Mouse (Mus musculus): ENCODE measurements at regions not wholly inside any gene's neighbourhood (a gene's known extent, or its start where the extent isn't known, plus 50 kb on each side); places are given as distances from the start of the nearest gene placed in this dataset.

GRCm38 (mm10) chr2:149737837-149738236, 91.2 kb upstream of the Syndig1 start:
- Histone ChIP-seq H3K9me3 (replicated peaks; ENCODE audit: control insufficient read depth, insufficient read depth, low read length, poor library complexity, severe bottlenecking) (no peaks in the 10 kb centered on the region), H3K36me3 (ENCODE audit: control insufficient read depth, insufficient read depth, low read length, poor library complexity, severe bottlenecking) (no peaks in the 10 kb centered on the region), H3K27ac (ENCODE audit: insufficient read depth, low read length) (no peak overlapping the region), H3K9ac (ENCODE audit: low read depth, poor library complexity, severe bottlenecking) (no peak overlapping the region), H3K27me3 (ENCODE audit: control insufficient read depth, insufficient read depth, low read length, poor library complexity, severe bottlenecking) (no peaks in the 10 kb centered on the region; the same call in 1 of the 2 replicates), H3K4me3 (ENCODE audit: low read depth, low read length) (no peak overlapping the region), H3K4me1 (ENCODE audit: control insufficient read depth, insufficient read depth, low read length) (no peaks in the 10 kb centered on the region)
- TF ChIP-seq EP300 (IDR thresholded peaks at IDR 0.05; ENCODE audit: insufficient read depth, low read depth, low read length) (no peak), POLR2A (IDR thresholded peaks at IDR 0.05; ENCODE audit: insufficient read depth, low read length) (no peak), CTCF (IDR thresholded peaks at IDR 0.05; ENCODE audit: low read depth, low read length) (no peak)

GRCm38 (mm10) chr2:149739886-149740285, 89.1 kb upstream of the Syndig1 start:
- H3K9ac ChIP-seq (ENCODE audit: low read depth, poor library complexity, severe bottlenecking), result no peak overlapping the region
- H3K4me1 ChIP-seq (ENCODE audit: control insufficient read depth, insufficient read depth, low read length), result no peaks in the 10 kb centered on the region
- no peak overlapping the region for H3K27ac ChIP-seq (ENCODE audit: insufficient read depth, low read length)
- H3K27me3 ChIP-seq (ENCODE audit: control insufficient read depth, insufficient read depth, low read length, poor library complexity, severe bottlenecking), result no peaks in the 10 kb centered on the region; the same call in 1 of the 2 replicates
- TF ChIP-seq EP300 (IDR thresholded peaks at IDR 0.05; ENCODE audit: insufficient read depth, low read depth, low read length) (no peak), POLR2A (IDR thresholded peaks at IDR 0.05; ENCODE audit: insufficient read depth, low read length) (no peak), CTCF (IDR thresholded peaks at IDR 0.05; ENCODE audit: low read depth, low read length) (no peak)
- no peaks in the 10 kb centered on the region for H3K36me3 ChIP-seq (ENCODE audit: control insufficient read depth, insufficient read depth, low read length, poor library complexity, severe bottlenecking)
- H3K4me3 ChIP-seq (ENCODE audit: low read depth, low read length), result no peak overlapping the region
- no peaks in the 10 kb centered on the region for H3K9me3 ChIP-seq (replicated peaks; ENCODE audit: control insufficient read depth, insufficient read depth, low read length, poor library complexity, severe bottlenecking)

- Histone ChIP-seq H3K27ac (ENCODE audit: insufficient read depth, low read length) (no peak overlapping the region), H3K36me3 (ENCODE audit: control insufficient read depth, insufficient read depth, low read length, poor library complexity, severe bottlenecking) (no peaks in the 10 kb centered on the region), H3K9ac (ENCODE audit: low read depth, poor library complexity, severe bottlenecking) (no peak overlapping the region), H3K4me3 (ENCODE audit: low read depth, low read length) (no peak overlapping the region), H3K9me3 (replicated peaks; ENCODE audit: control insufficient read depth, insufficient read depth, low read length, poor library complexity, severe bottlenecking) (no peaks in the 10 kb centered on the region), H3K4me1 (ENCODE audit: control insufficient read depth, insufficient read depth, low read length) (no peaks in the 10 kb centered on the region), H3K27me3 (ENCODE audit: control insufficient read depth, insufficient read depth, low read length, poor library complexity, severe bottlenecking) (no peaks in the 10 kb centered on the region)
- TF ChIP-seq POLR2A (IDR thresholded peaks at IDR 0.05; ENCODE audit: insufficient read depth, low read length), result no peak
- no peak for TF ChIP-seq EP300 (IDR thresholded peaks at IDR 0.05; ENCODE audit: insufficient read depth, low read depth, low read length)
- TF ChIP-seq CTCF (IDR thresholded peaks at IDR 0.05; ENCODE audit: low read depth, low read length), result no peak
These were observed 86.3 kb upstream of the Syndig1 start for GRCm38 (mm10) chr2:149742661-149743060.

GRCm38 (mm10) chr2:149748240-149748822, 80.7 kb upstream of the Syndig1 start:
- no peak for TF ChIP-seq EP300 (IDR thresholded peaks at IDR 0.05; ENCODE audit: insufficient read depth, low read depth, low read length)
- TF ChIP-seq POLR2A (IDR thresholded peaks at IDR 0.05; ENCODE audit: insufficient read depth, low read length), result no peak
- TF ChIP-seq CTCF (IDR thresholded peaks at IDR 0.05; ENCODE audit: low read depth, low read length), result no peak
- no peaks in the 10 kb centered on the region for H3K4me1 ChIP-seq (ENCODE audit: control insufficient read depth, insufficient read depth, low read length)
- H3K9me3 ChIP-seq (replicated peaks; ENCODE audit: control insufficient read depth, insufficient read depth, low read length, poor library complexity, severe bottlenecking), result no peaks in the 10 kb centered on the region
- no peak overlapping the region for H3K4me3 ChIP-seq (ENCODE audit: low read depth, low read length)
- no peaks in the 10 kb centered on the region for H3K36me3 ChIP-seq (ENCODE audit: control insufficient read depth, insufficient read depth, low read length, poor library complexity, severe bottlenecking)
- H3K27ac ChIP-seq (ENCODE audit: insufficient read depth, low read length), result no peak overlapping the region
- H3K9ac ChIP-seq (ENCODE audit: low read depth, poor library complexity, severe bottlenecking), result no peak overlapping the region
- H3K27me3 ChIP-seq (ENCODE audit: control insufficient read depth, insufficient read depth, low read length, poor library complexity, severe bottlenecking), result no peaks in the 10 kb centered on the region

- Histone ChIP-seq H3K36me3 (ENCODE audit: control insufficient read depth, insufficient read depth, low read length, poor library complexity, severe bottlenecking) (no peaks in the 10 kb centered on the region), H3K4me1 (ENCODE audit: control insufficient read depth, insufficient read depth, low read length) (no peaks in the 10 kb centered on the region), H3K9ac (ENCODE audit: low read depth, poor library complexity, severe bottlenecking) (no peak overlapping the region), H3K9me3 (replicated peaks; ENCODE audit: control insufficient read depth, insufficient read depth, low read length, poor library complexity, severe bottlenecking) (no peaks in the 10 kb centered on the region), H3K27ac (ENCODE audit: insufficient read depth, low read length) (no peak overlapping the region), H3K27me3 (ENCODE audit: control insufficient read depth, insufficient read depth, low read length, poor library complexity, severe bottlenecking) (no peaks in the 10 kb centered on the region), H3K4me3 (ENCODE audit: low read depth, low read length) (no peak overlapping the region)
- no peak for TF ChIP-seq EP300 (IDR thresholded peaks at IDR 0.05; ENCODE audit: insufficient read depth, low read depth, low read length)
- no peak for TF ChIP-seq POLR2A (IDR thresholded peaks at IDR 0.05; ENCODE audit: insufficient read depth, low read length)
- no peak for TF ChIP-seq CTCF (IDR thresholded peaks at IDR 0.05; ENCODE audit: low read depth, low read length)
These were observed 69.9 kb upstream of the Syndig1 start for GRCm38 (mm10) chr2:149759151-149759550.

GRCm38 (mm10) chr2:149763864-149764263, 65.1 kb upstream of the Syndig1 start:
- H3K9ac ChIP-seq (ENCODE audit: low read depth, poor library complexity, severe bottlenecking), result no peak overlapping the region
- H3K4me3 ChIP-seq (ENCODE audit: low read depth, low read length), result no peak overlapping the region
- H3K4me1 ChIP-seq (ENCODE audit: control insufficient read depth, insufficient read depth, low read length), result no peaks in the 10 kb centered on the region
- H3K9me3 ChIP-seq (replicated peaks; ENCODE audit: control insufficient read depth, insufficient read depth, low read length, poor library complexity, severe bottlenecking), result no peaks in the 10 kb centered on the region
- H3K36me3 ChIP-seq (ENCODE audit: control insufficient read depth, insufficient read depth, low read length, poor library complexity, severe bottlenecking), result no peaks in the 10 kb centered on the region
- H3K27me3 ChIP-seq (ENCODE audit: control insufficient read depth, insufficient read depth, low read length, poor library complexity, severe bottlenecking), result no peaks in the 10 kb centered on the region
- H3K27ac ChIP-seq (ENCODE audit: insufficient read depth, low read length), result no peak overlapping the region
- TF ChIP-seq EP300 (IDR thresholded peaks at IDR 0.05; ENCODE audit: insufficient read depth, low read depth, low read length) (no peak), CTCF (IDR thresholded peaks at IDR 0.05; ENCODE audit: low read depth, low read length) (no peak), POLR2A (IDR thresholded peaks at IDR 0.05; ENCODE audit: insufficient read depth, low read length) (no peak)
